Mouse (Mus musculus) Patski (cell line): Measurements from ENCODE around the gene Pdcl3. TPM values are rescaled to one million over a fixed set of nuclear protein-coding genes. Genes with fewer than 3 reads are reported as not detected.
"Not testable (repeated sequence)": the region's sequence is repeated elsewhere in the genome, so short reads cannot be mapped to it uniquely, and the experiment has no call there.

Source experiments
- ATAC-seq: fragments of 100-300 bp; one replicate; pipeline ENCODE4 v1.8.0; 2021
- CTCF ChIA-PET: fragments of 350-600 bp; sonication (Branson Sonifier 250); formaldehyde crosslinking; loops from one replicate; lab custom pipeline; 2022; ENCODE audit warnings: inconsistent platforms; lab: Charles Lee
- POLR2A ChIA-PET: fragments of 350-600 bp; sonication (Branson Sonifier 250); formaldehyde crosslinking; loops from one replicate; lab custom pipeline; 2022; ENCODE audit warnings: antibody characterized with exemption, inconsistent platforms; lab: Charles Lee
- DNase-seq: peaks from one replicate; pipeline ENCODE4 v3.0.0-alpha.2; 2011; ENCODE audit warnings: low read depth, low spot score
- H3K27me3 ChIP-seq: fragments of 371-371 bp; one replicate; pipeline ENCODE4 v1.5.1; 2021
- CTCF ChIP-seq: fragments of 100-300 bp; IDR thresholded peaks from one replicate; pipeline ENCODE4 v1.5.1; 2021
- in situ Hi-C: fragments of 300-500 bp; cut with MboI; formaldehyde crosslinking; loops from 3 replicates; pipeline ENCODE4 v1.11.1; 2018; ENCODE audit warnings: low pct_unique_long_range_greater_than_20kb, mixed read lengths
- polyA plus RNA-seq: library from polyadenylated mRNA; unstranded; gene quantifications from one replicate; pipeline ENCODE4 v1.2.3, GENCODE M21; 2021

Pdcl3 gene
- polyA plus RNA-seq, 1 experiment from 2014 or later = 235 TPM

DNA sequence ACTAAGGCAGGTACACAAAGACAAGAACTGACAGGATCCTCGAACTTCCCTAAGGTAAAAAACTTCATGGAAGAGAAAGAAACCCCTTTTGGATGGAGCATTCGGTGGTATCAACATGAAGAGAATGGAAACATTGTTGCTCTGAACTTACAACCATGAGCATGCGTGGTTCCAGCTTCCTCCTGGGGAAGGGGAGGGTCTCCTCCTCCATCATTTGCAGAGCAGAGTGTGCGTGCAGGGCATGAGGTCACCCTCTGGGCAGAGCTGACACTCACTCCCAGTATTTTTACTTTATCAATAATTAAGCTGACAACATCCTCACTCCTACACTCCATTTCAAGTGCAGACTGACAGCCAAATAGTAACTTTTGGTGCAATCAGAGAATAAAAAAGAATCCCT lies 32.5 kb downstream of the Pdcl3 start:
- no peak for DNase-seq
- TF ChIP-seq CTCF = no peak
- ChIA-PET CTCF (no interaction called here), POLR2A (no interaction called here)
- no peak for ATAC-seq
- in situ Hi-C loops = loop anchor here (10.0 kb wide), 1 partner anchor 207 kb away; no protein-coding TSS in a partner anchor
- no peaks in the 10 kb centered on the region for H3K27me3 ChIP-seq

DNA sequence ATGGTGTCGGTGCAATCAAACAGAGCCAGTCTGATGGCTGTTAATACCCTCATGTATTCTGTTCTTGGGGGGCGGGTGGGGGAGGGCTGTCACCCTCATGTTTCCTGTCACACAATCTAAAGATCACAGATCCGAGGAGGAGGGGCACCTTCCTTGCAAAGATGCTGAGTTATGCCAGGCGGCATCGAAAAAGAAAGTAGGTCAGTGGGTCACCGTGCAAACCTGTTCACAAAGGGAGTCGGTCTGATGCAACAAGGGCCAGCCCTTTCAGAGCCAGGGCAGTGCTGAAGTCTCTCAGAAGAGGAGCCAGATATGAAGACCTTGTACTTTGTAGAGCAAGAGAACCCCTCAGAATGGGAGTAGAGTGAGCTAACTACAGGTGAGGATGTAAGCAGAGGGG lies 39.7 kb downstream of the Pdcl3 start:
- DNase-seq = no peak
- no peak for ATAC-seq
- POLR2A ChIA-PET = no interaction called here
- no peak for TF ChIP-seq CTCF
- no peaks in the 10 kb centered on the region for H3K27me3 ChIP-seq
- in situ Hi-C loops = no loop called here
- CTCF ChIA-PET = interaction anchor here (1.1 kb wide), 1 partner anchor 14 kb away, joined by 3 read pairs; no protein-coding TSS in a partner anchor

DNA sequence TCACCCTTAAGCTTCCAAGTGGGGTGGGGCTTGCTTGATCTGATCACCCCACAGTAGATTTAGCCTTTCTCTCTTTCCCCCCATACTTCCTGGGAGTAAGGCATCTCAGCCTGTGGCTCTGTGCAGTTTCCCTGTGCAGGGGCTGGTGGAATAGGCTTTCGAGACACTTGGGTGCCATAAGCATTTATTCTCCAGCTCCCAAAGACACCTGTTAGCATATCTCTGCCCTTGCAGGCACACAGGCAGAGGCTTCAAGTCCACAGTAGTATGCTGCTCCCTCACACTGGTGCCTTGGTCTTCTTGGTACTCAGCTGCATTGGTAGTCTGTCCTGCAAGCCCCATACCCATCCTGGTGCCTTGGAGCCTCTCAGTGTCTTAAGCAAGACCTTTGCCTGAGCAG lies 40.4 kb downstream of the Pdcl3 start:
- no peak for ATAC-seq
- ChIA-PET POLR2A (no interaction called here), CTCF (interaction anchor here (1.1 kb wide), 1 partner anchor 13 kb away, joined by 3 read pairs; no protein-coding TSS in a partner anchor)
- DNase-seq = no peak
- no peaks in the 10 kb centered on the region for H3K27me3 ChIP-seq
- TF ChIP-seq CTCF = no peak
- in situ Hi-C loops = no loop called here

DNA sequence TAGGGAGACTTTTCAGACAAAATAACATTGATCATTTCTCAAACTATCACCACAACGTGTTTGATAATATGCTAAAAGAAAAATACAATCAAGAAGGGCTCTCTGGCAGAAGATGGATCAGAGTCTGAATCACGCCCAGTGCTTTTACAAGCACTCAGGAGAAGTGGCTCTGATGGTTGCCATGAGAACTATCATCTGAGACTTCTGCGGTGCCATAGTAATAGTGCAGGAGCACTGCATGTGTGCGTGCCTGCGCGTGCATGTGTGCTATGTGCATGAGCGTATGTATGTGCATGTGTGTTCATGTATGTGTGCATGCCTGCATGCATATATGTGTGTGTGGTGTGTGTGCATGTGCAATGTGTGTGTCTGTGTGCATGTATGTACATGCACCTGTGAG lies 43.8 kb downstream of the Pdcl3 start:
- DNase-seq (no peak), ATAC-seq (no peak)
- TF ChIP-seq CTCF = no peak
- no peaks in the 10 kb centered on the region for H3K27me3 ChIP-seq
- ChIA-PET CTCF (no interaction called here), POLR2A (no interaction called here)
- in situ Hi-C loops = no loop called here

DNA sequence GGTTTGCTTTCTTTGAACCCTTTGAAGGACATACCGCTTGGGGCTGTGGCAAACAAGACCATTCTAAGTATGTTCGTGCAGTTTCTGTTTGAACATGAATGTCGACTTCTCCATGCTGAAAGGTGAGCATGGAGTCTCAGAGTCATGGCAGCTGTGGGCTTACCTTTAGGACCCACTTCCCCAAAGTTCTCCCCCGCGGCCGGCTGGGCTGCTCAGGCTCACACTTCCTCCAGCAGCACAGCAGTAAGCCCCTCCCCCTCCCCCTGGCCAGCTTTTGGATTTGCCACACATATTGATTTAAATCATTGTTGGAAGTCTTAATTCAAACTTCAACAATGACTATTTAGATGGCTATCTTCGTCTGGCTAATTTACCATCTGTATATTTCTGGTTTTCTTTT lies 44.7 kb downstream of the Pdcl3 start:
- no peaks in the 10 kb centered on the region for H3K27me3 ChIP-seq
- ChIA-PET CTCF (no interaction called here), POLR2A (no interaction called here)
- TF ChIP-seq CTCF = no peak
- DNase-seq = no peak
- in situ Hi-C loops = no loop called here
- no peak for ATAC-seq

DNA sequence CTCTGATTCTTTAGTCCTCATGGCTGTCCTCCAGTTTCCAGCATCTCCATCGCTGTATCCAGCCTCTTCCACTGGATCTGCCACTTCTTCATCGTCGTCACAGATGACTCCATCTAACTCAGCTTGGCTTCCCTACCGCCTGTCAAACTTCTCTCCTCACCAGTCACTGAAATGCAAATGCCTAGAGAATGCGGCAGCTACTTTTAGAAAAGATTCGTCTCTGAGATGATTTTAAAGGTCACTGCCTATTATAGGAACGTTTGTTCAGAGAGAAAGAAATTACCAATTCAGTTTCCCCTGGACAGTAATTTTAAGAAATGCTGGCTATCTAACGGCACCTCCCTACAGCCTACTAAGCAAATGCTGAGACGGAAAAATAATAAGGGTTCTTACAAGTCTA lies 50.4 kb downstream of the Pdcl3 start:
- no peaks in the 10 kb centered on the region for H3K27me3 ChIP-seq
- ChIA-PET CTCF (no interaction called here), POLR2A (no interaction called here)
- in situ Hi-C loops = no loop called here
- no peak for TF ChIP-seq CTCF
- DNase-seq = no peak
- no peak for ATAC-seq

DNA sequence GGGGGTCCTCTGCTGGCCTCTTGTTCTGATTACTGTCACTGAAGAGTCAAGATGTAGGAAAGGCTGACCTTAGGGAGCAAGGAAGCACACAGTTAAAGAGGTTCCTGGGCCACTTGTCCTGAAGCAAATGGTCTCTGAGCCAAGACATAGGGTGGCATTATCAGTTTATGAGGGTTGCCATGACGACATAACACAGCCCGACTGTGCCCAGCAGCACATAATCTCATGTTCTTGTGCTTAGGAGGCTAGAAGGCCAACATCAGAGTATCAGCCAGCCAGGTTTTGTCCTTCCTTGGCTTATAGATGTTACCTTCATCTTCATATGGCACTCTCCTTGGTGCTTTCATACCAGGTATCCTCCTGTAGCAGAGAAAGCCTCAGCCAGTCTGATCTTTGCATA lies 56.8 kb downstream of the Pdcl3 start:
- H3K27me3 ChIP-seq = no peaks in the 10 kb centered on the region
- in situ Hi-C loops = no loop called here
- no peak for TF ChIP-seq CTCF
- ChIA-PET CTCF (no interaction called here), POLR2A (interaction anchor here (0.5 kb wide), 1 partner anchor 9 kb away, joined by 3 read pairs; no protein-coding TSS in a partner anchor)
- ATAC-seq (no peak), DNase-seq (no peak)

DNA sequence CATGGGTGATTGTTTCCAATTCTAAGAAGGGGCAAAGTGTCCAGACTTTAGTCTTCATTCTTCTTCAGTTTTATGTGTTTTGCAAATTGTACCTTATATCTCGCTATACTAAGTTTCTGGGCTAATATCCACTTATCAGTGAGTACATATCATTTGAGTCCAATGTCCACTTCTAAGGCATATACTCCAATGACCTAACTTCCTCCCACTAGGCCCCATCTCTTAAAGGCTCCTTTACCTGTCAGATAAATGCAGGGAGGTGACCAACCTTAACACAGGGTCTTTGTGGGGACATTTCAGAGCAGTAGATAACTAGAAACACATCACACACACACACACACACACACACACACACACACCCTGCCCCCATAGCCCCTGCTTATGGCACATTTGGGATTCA lies 59.0 kb downstream of the Pdcl3 start:
- in situ Hi-C loops, DNase-seq, CTCF ChIA-PET, ATAC-seq, H3K27me3 ChIP-seq, POLR2A ChIA-PET: not testable (repeated sequence)

DNA sequence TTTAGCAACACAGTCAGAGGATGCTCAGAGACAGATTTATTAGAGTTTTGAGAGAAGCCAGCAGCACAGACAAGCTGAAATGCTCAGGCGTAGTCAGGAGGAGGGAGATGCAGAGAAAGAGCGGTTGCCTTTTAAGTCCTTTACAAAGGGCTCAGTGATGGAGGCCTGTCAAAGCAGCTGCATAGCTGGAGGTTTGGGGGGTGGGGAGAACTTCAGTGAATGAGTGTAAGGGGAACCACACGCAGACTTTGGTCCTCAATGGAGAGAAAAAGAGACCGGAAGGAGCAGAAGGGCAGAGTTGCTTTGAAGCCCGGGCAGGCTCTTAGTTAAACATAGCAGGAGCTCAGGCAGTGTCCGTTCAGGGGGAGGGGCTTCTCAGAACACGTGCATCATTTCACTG lies 61.3 kb downstream of the Pdcl3 start:
- DNase-seq (no peak), ATAC-seq (no peak)
- ChIA-PET POLR2A (no interaction called here), CTCF (no interaction called here)
- H3K27me3 ChIP-seq = no peaks in the 10 kb centered on the region
- in situ Hi-C loops = no loop called here
- TF ChIP-seq CTCF = no peak

Other genes with a start within 250 kb of the Pdcl3 start
- 0.62 TPM for gene Lonrf2, start 148.9 kb upstream of the Pdcl3 start, polyA plus RNA-seq
- gene Chst10, start 87.4 kb upstream of the Pdcl3 start, polyA plus RNA-seq = 7.7 TPM
- not detected for gene Nms, start 46.5 kb upstream of the Pdcl3 start, polyA plus RNA-seq
- gene Npas2, start 208.1 kb downstream of the Pdcl3 start, polyA plus RNA-seq = 9.8 TPM